22 mouse cellular contexts compared by ENCODE assay signal in the genomic region with DNA sequence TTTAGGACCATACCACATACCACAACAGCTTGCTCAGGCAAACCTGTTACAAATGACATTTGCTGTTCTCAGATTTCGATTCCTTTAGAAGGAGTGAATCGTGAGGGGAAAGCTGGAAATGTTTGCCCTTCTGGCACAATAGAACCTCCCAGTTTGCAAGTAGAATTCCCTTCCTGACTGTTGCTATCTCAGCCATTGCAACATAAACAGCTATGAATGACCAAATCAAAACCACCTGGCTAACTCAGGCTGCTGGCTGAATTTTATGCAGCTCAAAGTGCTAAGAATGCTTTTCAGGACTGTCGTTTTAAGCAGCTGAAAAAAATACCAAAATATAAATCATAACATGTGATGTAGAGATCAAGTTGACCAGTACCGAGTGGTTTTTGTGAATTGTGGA. TPM values are rescaled to one million over a fixed set of nuclear protein-coding genes. Genes with fewer than 3 reads are reported as not detected.
A peak's percentile ranks its signal among the peaks of the same experiment; 100 is the strongest.
DNase-seq lines count a peak whose midpoint lies in the region; ATAC-seq and TF ChIP-seq lines count a peak whose summit lies in the region.
"Had no signal": no experiment of that assay in that cellular context is flagged by ENCODE, and none has a peak within 500 bp of the region (broad histone marks: within the 10 kb centered on the region; RNA-seq: fewer than 3 reads in every experiment).

No protein-coding gene starts in this region.

- no peaks in the 10 kb centered on the region for H3K79me2 ChIP-seq in C2C12 (ENCODE audit: control insufficient read depth, insufficient read depth)

- H3K79me3 ChIP-seq in C2C12 (ENCODE audit: low read depth) = no peaks in the 10 kb centered on the region

- TF ChIP-seq EP300 in stomach, postnatal 0 days (optimal IDR thresholded peaks at IDR 0.05) = no peak

- no peak for DNase-seq in stomach, postnatal 0 days (ENCODE audit: low spot score)
- DNase-seq in thymus, adult 2 months = no peak
- no peak for DNase-seq in neural tube, embryonic 10.5 days (ENCODE audit: extremely low spot score, low spot score)
- DNase-seq: adrenal gland, postnatal 14 days; B cell, adult 2 months; cerebellum, adult 11-12 months; cerebellum, adult 9-10 months; cerebellum, postnatal 25 days; gastrocnemius, postnatal 36 days; heart, adult 18-20 months; heart, postnatal 14 days had no signal

- no peak for ATAC-seq in embryonic facial prominence, embryonic 13.5 days (ENCODE audit: insufficient number of reproducible peaks, insufficient read depth, low FRiP score, low TSS enrichment, low read depth)
- ATAC-seq in limb, embryonic 12.5 days (ENCODE audit: insufficient number of reproducible peaks, insufficient read depth, low FRiP score, low TSS enrichment, low read depth) = no peak
- no peak for ATAC-seq in stomach, postnatal 0 days (ENCODE audit: low FRiP score, low TSS enrichment)
- no peak for ATAC-seq in intestine, postnatal 0 days
- ATAC-seq: activated CD4-positive, CD25-positive, alpha-beta regulatory T cell, adult 4 months; forebrain, embryonic 15.5 days; Patski had no signal

- no peak overlapping the region for H3K4me3 ChIP-seq in C2C12 (ENCODE audit: insufficient read depth, poor library complexity, severe bottlenecking)
- H3K4me3 ChIP-seq in embryonic facial prominence, embryonic 13.5 days = no peak overlapping the region
- no peak overlapping the region for H3K4me3 ChIP-seq in limb, embryonic 12.5 days (replicated peaks)
- H3K4me3 ChIP-seq in stomach, postnatal 0 days (ENCODE audit: low read depth, low read length) = no peak overlapping the region
- H3K4me3 ChIP-seq in thymus, adult 2 months (ENCODE audit: control insufficient read depth, insufficient read depth, low read length) = no peak overlapping the region
- H3K4me3 ChIP-seq in intestine, postnatal 0 days (ENCODE audit: low read depth, low read length) = no peak overlapping the region
- H3K4me3 ChIP-seq: embryonic facial prominence, embryonic 15.5 days; forebrain, embryonic 15.5 days; heart, embryonic 15.5 days had no signal

- H3K4me1 ChIP-seq in embryonic facial prominence, embryonic 13.5 days = peaks cover 14% of the 10 kb centered on the region
- peaks cover 21% of the 10 kb centered on the region for H3K4me1 ChIP-seq in limb, embryonic 12.5 days (replicated peaks)
- H3K4me1 ChIP-seq in stomach, postnatal 0 days (replicated peaks; ENCODE audit: control insufficient read depth, insufficient read depth) = no peaks in the 10 kb centered on the region
- H3K4me1 ChIP-seq in thymus, adult 2 months (replicated peaks; ENCODE audit: control insufficient read depth, insufficient read depth, low read length) = peaks cover 3% of the 10 kb centered on the region; the same call in 1 of the 2 replicates
- H3K4me1 ChIP-seq in intestine, postnatal 0 days (replicated peaks; ENCODE audit: control insufficient read depth, insufficient read depth, low read length) = no peaks in the 10 kb centered on the region

- H3K9ac ChIP-seq in embryonic facial prominence, embryonic 13.5 days = no peak overlapping the region
- H3K9ac ChIP-seq in limb, embryonic 12.5 days (replicated peaks) = no peak overlapping the region
- no peak overlapping the region for H3K9ac ChIP-seq in stomach, postnatal 0 days (ENCODE audit: low read length)
- no peak overlapping the region for H3K9ac ChIP-seq in intestine, postnatal 0 days (ENCODE audit: low read depth, low read length)
- H3K9ac ChIP-seq: embryonic facial prominence, embryonic 15.5 days; forebrain, embryonic 15.5 days; heart, embryonic 15.5 days; hindbrain, embryonic 14.5 days had no signal

- H3K4me2 ChIP-seq in embryonic facial prominence, embryonic 13.5 days = no peak overlapping the region
- H3K4me2 ChIP-seq in limb, embryonic 12.5 days = no peak overlapping the region
- no peak overlapping the region for H3K4me2 ChIP-seq in stomach, postnatal 0 days (replicated peaks; ENCODE audit: low read depth)
- no peak overlapping the region for H3K4me2 ChIP-seq in intestine, postnatal 0 days (replicated peaks; ENCODE audit: low read depth)
- H3K4me2 ChIP-seq: embryonic facial prominence, embryonic 15.5 days; forebrain, embryonic 15.5 days; heart, embryonic 11.5 days; heart, embryonic 15.5 days; hindbrain, embryonic 14.5 days had no signal

- WGBS in embryonic facial prominence, embryonic 13.5 days = 23% methylated on average over 4 of the region's 4 CpGs
- WGBS in limb, embryonic 12.5 days = 35% methylated on average over 4 of the region's 4 CpGs
- 30% methylated on average over 4 of the region's 4 CpGs for WGBS in stomach, postnatal 0 days
- WGBS in thymus, adult 2 months = 85% methylated on average over 4 of the region's 4 CpGs
- WGBS in intestine, postnatal 0 days = 46% methylated on average over 4 of the region's 4 CpGs

- no peak for TF ChIP-seq POLR2A in thymus, adult 2 months (IDR thresholded peaks at IDR 0.05; ENCODE audit: control insufficient read depth, extremely low read depth, insufficient read depth, low read length, poor library complexity)

- H3K27me3 ChIP-seq in C2C12 (ENCODE audit: control insufficient read depth, insufficient read depth, insufficient read length) = no peaks in the 10 kb centered on the region
- H3K27me3 ChIP-seq in embryonic facial prominence, embryonic 13.5 days = no peaks in the 10 kb centered on the region
- H3K27me3 ChIP-seq in limb, embryonic 12.5 days = peaks cover 1% of the 10 kb centered on the region; the same call in 1 of the 2 replicates
- H3K27me3 ChIP-seq in stomach, postnatal 0 days (ENCODE audit: control insufficient read depth, insufficient read depth, low read length) = no peaks in the 10 kb centered on the region
- no peaks in the 10 kb centered on the region for H3K27me3 ChIP-seq in thymus, adult 2 months (ENCODE audit: control insufficient read depth, insufficient read depth, low read length)
- no peaks in the 10 kb centered on the region for H3K27me3 ChIP-seq in intestine, postnatal 0 days (replicated peaks; ENCODE audit: control insufficient read depth, insufficient read depth, low read length)
- H3K27me3 ChIP-seq: embryonic facial prominence, embryonic 15.5 days; forebrain, embryonic 15.5 days; heart, embryonic 15.5 days; Patski had no signal

- no peaks in the 10 kb centered on the region for H3K9me3 ChIP-seq in embryonic facial prominence, embryonic 13.5 days
- no peaks in the 10 kb centered on the region for H3K9me3 ChIP-seq in limb, embryonic 12.5 days
- H3K9me3 ChIP-seq in stomach, postnatal 0 days (ENCODE audit: control insufficient read depth, low read length) = no peaks in the 10 kb centered on the region
- no peaks in the 10 kb centered on the region for H3K9me3 ChIP-seq in intestine, postnatal 0 days (ENCODE audit: control insufficient read depth)
- H3K9me3 ChIP-seq: embryonic facial prominence, embryonic 15.5 days; forebrain, embryonic 15.5 days; heart, embryonic 15.5 days had no signal

- peaks cover 11% of the 10 kb centered on the region for H3K36me3 ChIP-seq in C2C12 (ENCODE audit: control insufficient read depth, insufficient read depth)
- H3K36me3 ChIP-seq in embryonic facial prominence, embryonic 13.5 days = peaks cover 6% of the 10 kb centered on the region
- peaks cover 6% of the 10 kb centered on the region for H3K36me3 ChIP-seq in limb, embryonic 12.5 days
- H3K36me3 ChIP-seq in stomach, postnatal 0 days (ENCODE audit: control insufficient read depth, insufficient read depth, low read length) = 0 out of 2 replicates have a peak, but pooled peaks cover 4% of the 10 kb centered on the region
- H3K36me3 ChIP-seq in thymus, adult 2 months (ENCODE audit: control insufficient read depth, insufficient read depth, low read length) = no peaks in the 10 kb centered on the region
- peaks cover 3% of the 10 kb centered on the region; the same call in 1 of the 2 replicates for H3K36me3 ChIP-seq in intestine, postnatal 0 days (ENCODE audit: control insufficient read depth, insufficient read depth)
- H3K36me3 ChIP-seq: forebrain, embryonic 15.5 days; heart, embryonic 15.5 days had no signal

- peak overlapping the region; percentile 22; the same call in 1 of the 2 replicates for H3K27ac ChIP-seq in embryonic facial prominence, embryonic 13.5 days
- H3K27ac ChIP-seq in limb, embryonic 12.5 days = peak overlapping the region; percentile 72
- H3K27ac ChIP-seq in stomach, postnatal 0 days (replicated peaks) = peak overlapping the region; percentile 45; the same call in 1 of the 2 replicates
- no peak overlapping the region for H3K27ac ChIP-seq in thymus, adult 2 months (ENCODE audit: control insufficient read depth, insufficient read depth, low read length)
- H3K27ac ChIP-seq in intestine, postnatal 0 days (ENCODE audit: low read depth, low read length) = no peak overlapping the region
- H3K27ac ChIP-seq: embryonic facial prominence, embryonic 15.5 days; forebrain, embryonic 15.5 days; heart, embryonic 15.5 days; hindbrain, embryonic 14.5 days had no signal

- no peak overlapping the region for H3ac ChIP-seq in C2C12 (ENCODE audit: control insufficient read depth, insufficient read length, low read depth)

- TF ChIP-seq CTCF in C2C12 (IDR thresholded peaks at IDR 0.05; ENCODE audit: control insufficient read depth, insufficient read depth, insufficient read length) = no peak
- TF ChIP-seq CTCF in stomach, postnatal 0 days (IDR thresholded peaks at IDR 0.05; ENCODE audit: low read depth) = peak; percentile 1; the same call in 1 of the 2 replicates
- TF ChIP-seq CTCF in thymus, adult 2 months (IDR thresholded peaks at IDR 0.05; ENCODE audit: borderline replicate concordance, control insufficient read depth, extremely low read depth, insufficient read depth, low read length, poor library complexity) = no peak
- no peak for TF ChIP-seq CTCF in intestine, postnatal 0 days (IDR thresholded peaks at IDR 0.05; ENCODE audit: low read depth)

RNA-seq across cellular contexts. Expression of a gene that starts 3.6 kb away (rescaled TPM):
- 2.6 TPM for polyA plus RNA-seq in C2C12 (2012; fragmentation: generic; extraction: Trizol)
- 1.5 and 2.4 TPM in 2 replicates for polyA plus RNA-seq in embryonic facial prominence, embryonic 13.5 days (2015; fragmentation: Nextera tagmentation; extraction: Ambion mirVana)
- 0.59 and 0.97 TPM in 2 replicates for polyA plus RNA-seq in limb, embryonic 12.5 days (2016; fragmentation: Nextera tagmentation; extraction: Ambion mirVana)
- polyA plus RNA-seq in stomach, postnatal 0 days (2015; fragmentation: Nextera tagmentation; extraction: Ambion mirVana) = 3.5 and 4.2 TPM in 2 replicates
- polyA plus RNA-seq in thymus, adult 2 months (2012; rRNA removed) = 0.14 and 0.84 TPM in 2 replicates
- polyA plus RNA-seq in intestine, postnatal 0 days (2015; fragmentation: Nextera tagmentation; extraction: Ambion mirVana) = 0.95 and 0.98 TPM in 2 replicates

RNA-seq across cellular contexts. Expression of a gene that starts 14.2 kb away (rescaled TPM):
- 272 TPM for polyA plus RNA-seq in C2C12 (2012; fragmentation: generic; extraction: Trizol)
- 138 and 149 TPM in 2 replicates for polyA plus RNA-seq in embryonic facial prominence, embryonic 13.5 days (2015; fragmentation: Nextera tagmentation; extraction: Ambion mirVana)
- polyA plus RNA-seq in limb, embryonic 12.5 days (2016; fragmentation: Nextera tagmentation; extraction: Ambion mirVana) = 211 and 229 TPM in 2 replicates
- 3,153 and 3,669 TPM in 2 replicates for polyA plus RNA-seq in stomach, postnatal 0 days (2015; fragmentation: Nextera tagmentation; extraction: Ambion mirVana)
- polyA plus RNA-seq in thymus, adult 2 months (2012; rRNA removed) = 20.4 and 30.4 TPM in 2 replicates
- 742 and 817 TPM in 2 replicates for polyA plus RNA-seq in intestine, postnatal 0 days (2015; fragmentation: Nextera tagmentation; extraction: Ambion mirVana)

RNA-seq across cellular contexts. Expression of a gene that starts 50.1 kb away (rescaled TPM):
- polyA plus RNA-seq in C2C12 (2012; fragmentation: generic; extraction: Trizol) = 0.07 TPM
- polyA plus RNA-seq in embryonic facial prominence, embryonic 13.5 days (2015; fragmentation: Nextera tagmentation; extraction: Ambion mirVana) = 0.20 and 0.29 TPM in 2 replicates
- polyA plus RNA-seq in limb, embryonic 12.5 days (2016; fragmentation: Nextera tagmentation; extraction: Ambion mirVana) = 0.09 TPM in 1 of 2 replicates, not detected in the other
- 0.51 and 1.1 TPM in 2 replicates for polyA plus RNA-seq in stomach, postnatal 0 days (2015; fragmentation: Nextera tagmentation; extraction: Ambion mirVana)
- 0.13 and 0.20 TPM in 2 replicates for polyA plus RNA-seq in thymus, adult 2 months (2012; rRNA removed)
- polyA plus RNA-seq in intestine, postnatal 0 days (2015; fragmentation: Nextera tagmentation; extraction: Ambion mirVana) = 0.16 and 0.22 TPM in 2 replicates
- polyA plus RNA-seq: heart, embryonic 11.5 days had no signal

RNA-seq across cellular contexts. Expression of a gene that starts 50.1 kb away (rescaled TPM):
- polyA plus RNA-seq in C2C12 (2012; fragmentation: generic; extraction: Trizol) = 66.5 TPM
- 14.4 and 16.5 TPM in 2 replicates for polyA plus RNA-seq in embryonic facial prominence, embryonic 13.5 days (2015; fragmentation: Nextera tagmentation; extraction: Ambion mirVana)
- polyA plus RNA-seq in limb, embryonic 12.5 days (2016; fragmentation: Nextera tagmentation; extraction: Ambion mirVana) = 29.4 and 29.9 TPM in 2 replicates
- polyA plus RNA-seq in stomach, postnatal 0 days (2015; fragmentation: Nextera tagmentation; extraction: Ambion mirVana) = 7.9 and 9.0 TPM in 2 replicates
- polyA plus RNA-seq in thymus, adult 2 months (2012; rRNA removed) = 32.6 and 37.4 TPM in 2 replicates
- polyA plus RNA-seq in intestine, postnatal 0 days (2015; fragmentation: Nextera tagmentation; extraction: Ambion mirVana) = 2.6 and 2.7 TPM in 2 replicates

Comparison
In these comparisons a context has a peak if more than half of its experiments do, and no peak if none do; other contexts are left out.
1. H3K27ac ChIP-seq: peak in embryonic facial prominence, embryonic 13.5 days (single experiment), limb, embryonic 12.5 days (single experiment) and stomach, postnatal 0 days (single experiment); none in thymus, adult 2 months (single experiment) and intestine, postnatal 0 days (single experiment).